Mouse (Mus musculus) spleen, postnatal 4 days (tissue): ENCODE data around the gene Gm11985.

Experiments
- DNase-seq, 2 experiments: peaks; one replicate each; pipeline ENCODE4 v3.0.0; 2022; ENCODE audit warnings: low spot score in 2 of 2

Gm11985 gene

GRCm38 (mm10) chr11:7153081-7153480 is 35.3 kb downstream of the Gm11985 start:
- DNase-seq, result no peak

GRCm38 (mm10) chr11:7152371-7152770 is 36.0 kb downstream of the Gm11985 start:
- DNase-seq, result no peak

GRCm38 (mm10) chr11:7150511-7150910 is 37.9 kb downstream of the Gm11985 start:
- DNase-seq, result no peak

- DNase-seq, result no peak
Measured at GRCm38 (mm10) chr11:7149471-7149870, 38.9 kb downstream of the Gm11985 start.

GRCm38 (mm10) chr11:7147945-7148344 is 40.4 kb downstream of the Gm11985 start:
- no peak for DNase-seq

- no peak for DNase-seq
Measured at GRCm38 (mm10) chr11:7147536-7147935, 40.8 kb downstream of the Gm11985 start.

GRCm38 (mm10) chr11:7145221-7145620 is 43.1 kb downstream of the Gm11985 start:
- DNase-seq, result no peak

GRCm38 (mm10) chr11:7144369-7144768 is 44.0 kb downstream of the Gm11985 start:
- DNase-seq, result no peak

GRCm38 (mm10) chr11:7142725-7143124 is 45.6 kb downstream of the Gm11985 start:
- DNase-seq, result no peak

- DNase-seq, result no peak
Measured at GRCm38 (mm10) chr11:7140449-7140848, 47.9 kb downstream of the Gm11985 start.

- DNase-seq, result no peak
Measured at GRCm38 (mm10) chr11:7138370-7138769, 50.0 kb downstream of the Gm11985 start.

GRCm38 (mm10) chr11:7136246-7136855 is 52.0 kb downstream of the Gm11985 start:
- no peak for DNase-seq

- no peak for DNase-seq
Measured at GRCm38 (mm10) chr11:7135763-7136162, 52.6 kb downstream of the Gm11985 start.

- no peak for DNase-seq
Measured at GRCm38 (mm10) chr11:7135301-7135700, 53.1 kb downstream of the Gm11985 start.

GRCm38 (mm10) chr11:7134319-7134718 is 54.0 kb downstream of the Gm11985 start:
- DNase-seq, result no peak

- DNase-seq, result no peak
Measured at GRCm38 (mm10) chr11:7133736-7134135, 54.6 kb downstream of the Gm11985 start.
